Mouse (Mus musculus): Measurements from ENCODE around the gene Trcg1.
A peak's percentile ranks its signal among the peaks of the same experiment; 100 is the strongest.
"Not testable (repeated sequence)": the region's sequence is repeated elsewhere in the genome, so short reads cannot be mapped to it uniquely, and the experiment has no call there.

Trcg1 gene

GRCm38 (mm10) chr9:57236256-57236655 is at the start of gene Trcg1:
TSS of gene Trcg1 (plus strand) at chr9:57236556.
- no peak for DNase-seq (ENCODE audit: low spot score in 2 of 2)

- DNase-seq (ENCODE audit: low spot score in 2 of 2) = no peak
Observed at GRCm38 (mm10) chr9:57196708-57197107, 39.6 kb upstream of the Trcg1 start.

DNA sequence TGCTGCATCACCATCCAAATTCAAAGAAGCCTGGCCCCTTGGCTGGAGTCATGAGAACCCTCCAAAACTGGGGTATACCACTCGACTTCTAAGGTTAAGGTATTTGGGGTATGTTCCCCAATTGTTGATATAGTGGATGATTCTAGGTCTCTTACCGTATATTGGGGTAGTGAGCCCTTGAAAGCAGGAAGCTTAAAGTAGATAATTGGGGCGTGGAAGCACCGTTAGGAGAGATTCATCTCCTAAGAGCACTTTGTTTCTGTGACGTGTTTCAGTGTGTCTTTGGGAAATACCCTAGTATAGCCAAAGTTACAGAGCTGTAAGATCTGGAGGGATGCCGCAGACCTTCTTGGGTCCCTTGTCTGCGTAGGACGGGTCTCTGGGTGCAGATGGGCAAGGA is 38.9 kb upstream of the Trcg1 start:
- no peak for DNase-seq (ENCODE audit: low spot score in 2 of 2)

- DNase-seq (ENCODE audit: low spot score in 2 of 2) = no peak
Observed at GRCm38 (mm10) chr9:57202981-57203380, 33.4 kb upstream of the Trcg1 start.

GRCm38 (mm10) chr9:57203571-57203970 is 32.8 kb upstream of the Trcg1 start:
- not testable (repeated sequence) for DNase-seq (ENCODE audit: low spot score in 2 of 2)

DNA sequence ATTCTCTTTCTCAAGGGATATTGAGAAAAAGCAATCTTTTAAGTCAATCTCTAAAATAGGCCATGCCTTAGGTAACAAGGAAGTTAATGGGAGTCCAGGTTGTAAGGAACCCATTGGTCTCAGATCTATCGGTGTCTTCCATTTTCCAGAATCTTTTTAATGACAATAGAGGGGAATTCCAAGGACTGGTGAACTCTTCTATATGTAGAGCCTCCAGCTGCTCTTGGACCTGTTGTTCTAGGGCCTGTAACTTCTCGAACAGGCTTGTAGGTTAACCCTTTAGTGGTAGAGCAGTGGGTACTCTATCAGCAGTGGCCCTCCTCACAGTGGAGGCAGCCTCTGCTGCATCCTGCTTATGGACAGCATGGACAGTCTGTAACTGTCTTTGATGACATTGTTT is 29.5 kb upstream of the Trcg1 start:
- no peak for DNase-seq (ENCODE audit: low spot score in 2 of 2)

DNA sequence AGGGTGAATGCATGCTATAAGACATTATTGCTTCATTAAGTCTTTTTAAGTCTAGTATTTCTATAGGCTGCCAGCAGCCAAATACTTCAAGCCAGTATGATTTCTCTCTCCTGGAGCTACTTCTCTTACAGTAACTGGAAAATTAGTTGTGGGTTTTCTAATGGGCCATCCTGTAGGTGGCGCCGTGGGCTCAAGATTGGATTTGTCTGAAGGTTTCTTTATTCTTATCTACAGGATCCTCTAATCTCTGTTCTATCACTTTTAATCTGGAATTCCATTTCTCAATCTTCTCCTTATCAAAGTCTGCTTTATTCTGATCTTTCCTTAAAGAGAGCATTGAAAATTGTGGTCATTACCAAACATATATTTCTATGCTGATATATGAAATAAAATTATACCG is 27.0 kb upstream of the Trcg1 start:
- DNase-seq (ENCODE audit: low spot score in 2 of 2) = peak in 1 of 2 experiments; percentile 27

GRCm38 (mm10) chr9:57212448-57213222 is 23.7 kb upstream of the Trcg1 start:
- no peak for DNase-seq (ENCODE audit: low spot score in 2 of 2)

- DNase-seq (ENCODE audit: low spot score in 2 of 2) = no peak
Observed at GRCm38 (mm10) chr9:57214500-57214899, 21.9 kb upstream of the Trcg1 start.

DNA sequence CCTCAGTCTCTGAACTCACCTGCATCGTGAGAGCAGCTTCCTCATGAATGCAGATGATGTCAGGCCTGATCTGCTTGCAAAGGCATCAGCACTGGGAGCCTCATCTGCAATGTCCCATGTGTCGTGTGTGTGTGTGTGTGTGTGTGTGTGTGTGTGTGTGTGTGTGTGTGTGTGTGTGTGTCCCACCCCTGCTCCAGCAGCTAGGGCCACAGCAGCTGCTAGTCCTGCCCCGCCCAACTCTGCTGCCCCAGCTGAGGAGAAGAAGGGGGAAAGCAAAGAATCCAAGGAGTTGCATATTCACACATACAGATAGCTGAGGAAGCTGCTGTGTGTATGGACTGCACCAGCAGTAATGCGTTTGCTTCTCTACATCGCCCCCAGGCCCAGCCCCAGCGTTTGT is 19.1 kb upstream of the Trcg1 start:
- no peak for DNase-seq (ENCODE audit: low spot score in 2 of 2)

- no peak for DNase-seq (ENCODE audit: low spot score in 2 of 2)
Observed at GRCm38 (mm10) chr9:57218776-57219175, 17.6 kb upstream of the Trcg1 start.

DNA sequence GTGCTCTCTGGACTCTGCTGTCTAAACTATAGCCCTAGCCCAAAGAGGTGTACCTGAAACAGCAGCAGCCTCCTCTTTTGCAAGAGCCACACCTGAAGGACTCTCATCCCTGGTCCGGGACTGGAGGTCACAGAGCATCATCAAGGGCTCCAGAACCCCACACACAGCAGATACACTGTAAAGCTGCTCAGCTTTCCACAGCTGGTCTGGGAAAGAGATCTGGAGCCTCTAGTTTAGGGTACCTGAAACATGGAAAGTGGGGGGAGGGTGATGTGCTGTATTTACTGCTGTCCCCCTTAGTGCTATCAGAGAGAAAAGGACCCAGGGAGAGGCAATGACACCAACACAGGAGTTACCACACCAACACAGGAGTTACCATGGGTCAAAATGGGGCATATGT is 16.8 kb upstream of the Trcg1 start:
- no peak for DNase-seq (ENCODE audit: low spot score in 2 of 2)

DNA sequence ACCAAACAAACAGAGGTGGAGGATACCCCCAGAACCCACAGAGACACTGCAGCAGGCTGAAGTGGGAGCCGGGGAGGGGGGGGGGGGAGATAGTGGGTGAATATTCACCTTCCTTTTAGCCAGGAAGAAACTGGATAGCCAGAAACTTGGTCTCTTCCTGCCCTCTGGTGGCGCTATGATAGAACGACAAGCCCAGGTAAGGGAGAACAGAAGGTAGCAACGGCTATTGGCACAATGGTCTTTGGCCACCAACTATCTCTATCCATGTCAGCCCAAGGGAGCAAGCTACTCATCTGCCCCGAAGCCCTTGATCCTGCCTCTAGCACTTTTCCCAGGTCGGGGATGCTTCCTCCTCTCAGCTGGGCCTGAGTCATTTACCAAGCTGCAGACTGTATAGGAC is 16.0 kb upstream of the Trcg1 start:
- peak in 1 of 2 experiments; percentile 21 for DNase-seq (ENCODE audit: low spot score in 2 of 2)

GRCm38 (mm10) chr9:57223341-57223740 is 13.0 kb upstream of the Trcg1 start:
- DNase-seq (ENCODE audit: low spot score in 2 of 2) = no peak

- no peak for DNase-seq (ENCODE audit: low spot score in 2 of 2)
Observed at GRCm38 (mm10) chr9:57225780-57226627, 10.4 kb upstream of the Trcg1 start.

DNA sequence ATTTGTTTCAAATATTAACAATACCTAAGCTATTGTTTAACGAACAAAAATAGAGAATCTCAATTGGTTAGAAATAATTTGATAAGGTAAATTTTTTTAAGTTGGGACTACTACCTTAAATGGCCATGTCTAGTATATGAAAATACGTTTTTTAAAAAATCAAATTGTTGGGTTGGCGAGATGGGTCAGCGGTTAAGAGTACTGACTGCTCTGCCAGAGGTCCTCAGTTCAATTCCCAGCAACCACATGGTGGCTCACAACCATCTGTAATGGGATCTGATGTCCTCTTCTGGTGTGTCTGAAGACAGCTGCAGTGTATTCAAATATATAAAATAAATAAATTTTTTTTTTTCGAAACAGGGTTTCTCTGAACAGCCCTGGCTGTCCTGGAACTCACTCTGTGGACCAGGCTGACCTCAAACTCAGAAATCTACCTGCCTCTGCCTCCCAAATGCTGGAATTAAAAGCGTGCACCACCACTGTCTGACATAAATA is 9.7 kb upstream of the Trcg1 start:
- DNase-seq (ENCODE audit: low spot score in 2 of 2) = not testable (repeated sequence)

- DNase-seq (ENCODE audit: low spot score in 2 of 2) = no peak
Observed at GRCm38 (mm10) chr9:57227203-57227602, 9.2 kb upstream of the Trcg1 start.

- DNase-seq (ENCODE audit: low spot score in 2 of 2) = no peak
Observed at GRCm38 (mm10) chr9:57228186-57228585, 8.2 kb upstream of the Trcg1 start.

DNA sequence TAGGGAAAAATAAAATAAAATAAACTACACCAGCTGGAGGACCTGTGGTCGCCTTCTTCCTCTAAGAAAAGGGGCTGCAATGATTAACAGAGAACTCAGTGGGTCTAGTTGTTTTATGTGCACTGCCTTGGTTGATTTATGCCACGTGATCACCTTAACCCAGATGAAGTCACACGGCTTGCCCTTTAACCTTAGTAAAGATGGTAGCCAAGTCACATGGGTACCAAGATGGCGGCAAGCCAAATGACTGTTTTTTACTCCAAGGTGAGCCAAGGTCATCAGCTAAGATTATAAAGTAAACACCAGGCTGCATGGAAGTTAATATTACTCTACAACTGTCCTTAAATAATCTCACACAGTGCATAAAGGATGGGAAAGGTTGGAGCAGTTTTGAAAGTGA is 6.6 kb upstream of the Trcg1 start:
- no peak for DNase-seq (ENCODE audit: low spot score in 2 of 2)

GRCm38 (mm10) chr9:57230146-57230783 is 6.1 kb upstream of the Trcg1 start:
- DNase-seq (ENCODE audit: low spot score in 2 of 2) = no peak

DNA sequence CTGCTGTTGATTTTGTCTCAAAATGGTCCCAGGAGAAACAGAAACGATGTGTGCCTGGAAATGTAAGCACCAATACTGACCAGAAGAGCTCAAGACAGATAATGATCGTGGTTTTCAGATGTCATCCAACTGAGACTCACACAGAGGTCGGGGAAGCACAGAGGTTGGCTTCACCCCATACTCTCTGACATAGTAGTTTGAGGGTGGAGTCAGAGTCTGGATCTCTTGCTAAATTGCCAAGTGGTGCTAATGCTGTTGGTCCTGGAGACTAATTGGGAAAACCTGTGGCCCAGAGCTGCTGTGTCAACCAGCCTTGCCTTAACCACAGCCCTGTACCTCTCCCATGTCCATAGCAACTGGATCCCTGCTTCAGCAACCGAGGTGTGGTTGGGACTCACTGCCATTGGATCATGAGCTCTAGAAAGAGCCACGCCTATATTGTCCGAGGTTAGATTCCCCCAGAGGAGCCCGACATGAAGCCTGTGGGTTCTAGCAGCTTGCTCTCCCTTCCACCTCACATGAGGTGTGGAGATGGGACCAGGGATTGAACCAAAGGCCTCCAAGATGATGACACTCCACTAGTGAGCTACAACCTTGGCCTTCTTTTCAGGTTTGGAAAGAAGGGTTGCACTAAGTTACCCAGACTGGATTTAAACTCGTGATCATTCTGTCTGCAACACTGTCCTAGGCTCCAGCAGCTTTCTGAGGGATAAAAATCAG is 4.7 kb upstream of the Trcg1 start:
- no peak for DNase-seq (ENCODE audit: low spot score in 2 of 2)
